Mouse (Mus musculus) limb, embryonic 14.5 days (tissue): ENCODE results near the gene Rnaseh2a. TPM values are rescaled to one million over a fixed set of nuclear protein-coding genes. Genes with fewer than 3 reads are reported as not detected.

Experiments used
- ATAC-seq: fragments of 200-750 bp; cut with Nextera tagmentation; 2 replicates; pipeline ENCODE4 v1.8.0; 2017; ENCODE audit warnings: low read depth, moderate number of reproducible peaks, moderate TSS enrichment; ENCODE audit not compliant: low FRiP score
- DNase-seq: peaks from one replicate; pipeline ENCODE4 v3.0.0-alpha.2; 2015; ENCODE audit warnings: low spot score
- H3K27ac ChIP-seq: fragments of 300-500 bp; sonication (generic); replicated peaks from 2 replicates; pipeline ENCODE4 v1.5.1; 2014; ENCODE audit warnings: low read depth, mild to moderate bottlenecking, low read length, moderate library complexity, mixed read lengths
- H3K27me3 ChIP-seq: fragments of 300-500 bp; sonication (generic); 2 replicates; pipeline ENCODE4 v1.6.1; 2014; ENCODE audit warnings: low read length, mixed read lengths; ENCODE audit not compliant: control insufficient read depth, insufficient read depth
- H3K36me3 ChIP-seq: fragments of 300-500 bp; sonication (generic); 2 replicates; pipeline ENCODE4 v1.6.1; 2014; ENCODE audit warnings: mild to moderate bottlenecking, low read length, moderate library complexity, mixed read lengths; ENCODE audit not compliant: control insufficient read depth, insufficient read depth
- H3K4me1 ChIP-seq: fragments of 300-500 bp; sonication (generic); 2 replicates; pipeline ENCODE4 v1.6.1; 2014; ENCODE audit warnings: antibody characterized with exemption, low read length, mixed read lengths; ENCODE audit not compliant: control insufficient read depth, insufficient read depth
- H3K4me2 ChIP-seq: fragments of 300-500 bp; sonication (generic); replicated peaks from 2 replicates; pipeline ENCODE4 v1.6.1; 2014; ENCODE audit warnings: low read depth, mild to moderate bottlenecking, low read length, moderate library complexity; ENCODE audit not compliant: severe bottlenecking
- H3K4me3 ChIP-seq: fragments of 300-500 bp; sonication (generic); replicated peaks from 2 replicates; pipeline ENCODE4 v1.5.1; 2014; ENCODE audit warnings: low read length
- H3K9ac ChIP-seq: fragments of 300-500 bp; sonication (generic); 2 replicates; pipeline ENCODE4 v1.6.1; 2014; ENCODE audit warnings: mild to moderate bottlenecking, low read depth, low read length, moderate library complexity; ENCODE audit not compliant: severe bottlenecking
- H3K9me3 ChIP-seq: fragments of 300-500 bp; sonication (generic); 2 replicates; pipeline ENCODE4 v1.6.1; 2016; ENCODE audit warnings: low read length; ENCODE audit not compliant: control insufficient read depth
- POLR2A ChIP-seq: fragments of 200-500 bp; IDR thresholded peaks from 2 replicates; pipeline ENCODE4 v1.8.0; 2012; ENCODE audit warnings: inconsistent platforms, mild to moderate bottlenecking, moderate library complexity, borderline replicate concordance; ENCODE audit not compliant: insufficient read depth, insufficient read length; ENCODE audit errors: extremely low read depth
- WGBS: fragments of 180-500 bp; shearing (Covaris S2); extraction: QIAGEN DNeasy Blood & Tissue Kit; methylation state at CpG from one replicate; pipeline ENCODE4 v1.1.7; 2014; 5-methylcytosine and 5-hydroxymethylcytosine counted together
- polyA plus RNA-seq, 2 experiments: library from polyadenylated mRNA; depleted of rRNA in 1 of 2; stranded (reverse) in 1 of 2; unstranded in 1 of 2; fragments of >200 nt; fragmentation: Nextera tagmentation in 1 of 2; extraction: Ambion mirVana in 1 of 2; gene quantifications; 2 replicates each; pipeline versions ENCODE4 v1.2.1 to v1.2.3; 2012 to 2014

Rnaseh2a gene
- polyA plus RNA-seq, 2 experiments = 60.8 to 90.8 TPM

GRCm38 (mm10) chr8:84970135-84970790, 696 bp upstream of the Rnaseh2a start:
- 6% methylated on average over 21 of the region's 21 CpGs for WGBS
- H3K4me1 ChIP-seq = peaks cover 23% of the 10 kb centered on the region
- no peak for DNase-seq

GRCm38 (mm10) chr8:84968650-84969049, 917 bp downstream of the Rnaseh2a start:
- H3K27ac ChIP-seq = peak overlapping the region; percentile 80
- H3K9me3 ChIP-seq = no peaks in the 10 kb centered on the region
- peak overlapping the region; percentile 91 for H3K9ac ChIP-seq
- 17% methylated on average over 2 of the region's 2 CpGs for WGBS
- DNase-seq (no peak), ATAC-seq (no peak)
- H3K27me3 ChIP-seq = no peaks in the 10 kb centered on the region
- peak overlapping the region; percentile 85 for H3K4me2 ChIP-seq
- peak overlapping the region; percentile 76 for H3K4me3 ChIP-seq
- peaks cover 29% of the 10 kb centered on the region for H3K36me3 ChIP-seq
- no peak for TF ChIP-seq POLR2A
- peaks cover 27% of the 10 kb centered on the region for H3K4me1 ChIP-seq

More at GRCm38 (mm10) chr8:84970135-84970790, 696 bp upstream of the Rnaseh2a start:
- no peak for TF ChIP-seq POLR2A
- Histone ChIP-seq H3K36me3 (peaks cover 37% of the 10 kb centered on the region), H3K27ac (peak overlapping the region; percentile 80), H3K9ac (peak overlapping the region; percentile 91), H3K4me3 (peak overlapping the region; percentile 76), H3K4me2 (peak overlapping the region; percentile 85), H3K27me3 (no peaks in the 10 kb centered on the region), H3K9me3 (no peaks in the 10 kb centered on the region)
- ATAC-seq = no peak

- H3K27me3 ChIP-seq = no peaks in the 10 kb centered on the region
- DNase-seq (no peak), ATAC-seq (no peak)
- no peak overlapping the region for H3K9ac ChIP-seq
- WGBS = 91% methylated on average over 13 of the region's 13 CpGs
- no peak overlapping the region for H3K4me2 ChIP-seq
- no peak overlapping the region for H3K4me3 ChIP-seq
- H3K9me3 ChIP-seq = no peaks in the 10 kb centered on the region
- no peak overlapping the region for H3K27ac ChIP-seq
- peaks cover 27% of the 10 kb centered on the region for H3K4me1 ChIP-seq
- TF ChIP-seq POLR2A = no peak
- H3K36me3 ChIP-seq = peaks cover 25% of the 10 kb centered on the region
Measured at GRCm38 (mm10) chr8:84967532-84968304, 1.8 kb downstream of the Rnaseh2a start.

GRCm38 (mm10) chr8:84966603-84967002, 3.0 kb downstream of the Rnaseh2a start:
- TF ChIP-seq POLR2A = no peak
- Histone ChIP-seq H3K4me1 (peaks cover 27% of the 10 kb centered on the region), H3K4me3 (peak overlapping the region; percentile 49; the same call in 1 of the 2 replicates), H3K9ac (no peak overlapping the region), H3K27me3 (no peaks in the 10 kb centered on the region), H3K27ac (no peak overlapping the region), H3K4me2 (peak overlapping the region; percentile 60), H3K36me3 (peaks cover 14% of the 10 kb centered on the region), H3K9me3 (no peaks in the 10 kb centered on the region)
- no peak for ATAC-seq
- WGBS = 44% methylated on average over 3 of the region's 3 CpGs
- DNase-seq = no peak

GRCm38 (mm10) chr8:84965731-84966291, 3.8 kb downstream of the Rnaseh2a start:
- Histone ChIP-seq H3K9ac (peak overlapping the region; percentile 48), H3K9me3 (no peaks in the 10 kb centered on the region), H3K27me3 (no peaks in the 10 kb centered on the region), H3K36me3 (peaks cover 11% of the 10 kb centered on the region), H3K27ac (no peak overlapping the region), H3K4me2 (peak overlapping the region; percentile 60), H3K4me1 (peaks cover 22% of the 10 kb centered on the region), H3K4me3 (peak overlapping the region; percentile 49)
- TF ChIP-seq POLR2A = 0 out of 2 replicates have a peak, but pooled peaks have one; percentile 8
- WGBS = under 1% methylated on average over 41 of the region's 41 CpGs
- ATAC-seq (peak; percentile 81), DNase-seq (peak; percentile 96)
